Mouse (Mus musculus) midbrain, embryonic 13.5 days (tissue): ENCODE results near the gene Dtnb. TPM values are rescaled to one million over a fixed set of nuclear protein-coding genes. Genes with fewer than 3 reads are reported as not detected.
A peak's percentile ranks its signal among the peaks of the same experiment; 100 is the strongest.

ENCODE experiments used
- ATAC-seq: fragments of 200-750 bp; cut with Nextera tagmentation; 2 replicates; pipeline ENCODE4 v1.8.0; 2017; ENCODE audit warnings: mild to moderate bottlenecking, moderate TSS enrichment, moderate library complexity
- H3K27ac ChIP-seq: fragments of 300-500 bp; sonication (generic); 2 replicates; pipeline ENCODE4 v1.5.1; 2015; ENCODE audit warnings: inconsistent platforms, mild to moderate bottlenecking, moderate library complexity
- H3K27me3 ChIP-seq: fragments of 300-500 bp; sonication (generic); 2 replicates; pipeline ENCODE4 v1.6.1; 2015; ENCODE audit warnings: mild to moderate bottlenecking, inconsistent platforms
- H3K36me3 ChIP-seq: fragments of 300-500 bp; sonication (generic); 2 replicates; pipeline ENCODE4 v1.6.1; 2015; ENCODE audit warnings: mild to moderate bottlenecking, inconsistent platforms
- H3K4me1 ChIP-seq: fragments of 300-500 bp; sonication (generic); replicated peaks from 2 replicates; pipeline ENCODE4 v1.6.1; 2015; ENCODE audit warnings: inconsistent platforms
- H3K4me2 ChIP-seq: fragments of 300-500 bp; sonication (generic); replicated peaks from 2 replicates; pipeline ENCODE4 v1.6.1; 2015; ENCODE audit warnings: moderate library complexity, mild to moderate bottlenecking, inconsistent platforms
- H3K4me3 ChIP-seq: fragments of 300-500 bp; sonication (generic); replicated peaks from 2 replicates; pipeline ENCODE4 v1.5.1; 2015; ENCODE audit warnings: mild to moderate bottlenecking, inconsistent platforms
- H3K9ac ChIP-seq: fragments of 300-500 bp; sonication (generic); replicated peaks from 2 replicates; pipeline ENCODE4 v1.6.1; 2015; ENCODE audit warnings: mild to moderate bottlenecking, inconsistent platforms
- H3K9me3 ChIP-seq: fragments of 300-500 bp; sonication (generic); 2 replicates; pipeline ENCODE4 v1.6.1; 2016; ENCODE audit warnings: mild to moderate bottlenecking, inconsistent platforms
- WGBS: fragments of 180-500 bp; shearing (Covaris S2); methylation state at CpG from one replicate; pipeline ENCODE4 v1.1.7; 2015; 5-methylcytosine and 5-hydroxymethylcytosine counted together
- polyA plus RNA-seq: library from polyadenylated mRNA; unstranded; fragments of >200 nt; fragmentation: Nextera tagmentation; extraction: Ambion mirVana; gene quantifications from 2 replicates; pipeline ENCODE4 v1.2.1, GENCODE M21; 2015

The Dtnb gene
- polyA plus RNA-seq, 1 experiment from 2014 or later = 34.6 TPM

DNA sequence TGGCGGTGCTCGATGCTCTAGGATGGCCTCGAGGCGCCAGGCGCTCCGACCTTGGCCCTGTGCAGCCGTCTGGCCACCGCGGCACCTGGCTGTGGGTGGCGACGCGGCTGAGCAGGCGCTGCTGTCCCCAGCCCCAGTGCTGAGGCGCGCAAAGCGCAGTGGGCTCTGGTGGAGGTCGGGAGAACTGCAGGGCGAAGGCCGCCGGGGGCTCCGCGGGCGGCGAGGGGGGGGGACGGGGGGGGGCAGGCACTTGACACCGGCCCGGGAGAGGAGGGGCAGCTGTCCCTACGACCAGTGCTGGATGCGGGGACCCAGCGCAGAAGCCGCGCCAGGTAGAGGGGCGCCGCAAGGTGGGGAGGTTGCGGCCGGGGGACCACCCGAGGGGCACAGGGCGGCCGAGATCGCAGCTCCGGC is 234.1 kb downstream of the Dtnb start:
- WGBS = under 1% methylated on average over 31 of the region's 41 CpGs
- Histone ChIP-seq H3K4me1 (peaks cover 37% of the 10 kb centered on the region), H3K9me3 (no peaks in the 10 kb centered on the region), H3K27me3 (0 out of 2 replicates have a peak, but pooled peaks cover 9% of the 10 kb centered on the region), H3K27ac (peak overlapping the region; percentile 88), H3K4me2 (peak overlapping the region; percentile 80), H3K4me3 (peak overlapping the region; percentile 88), H3K36me3 (no peaks in the 10 kb centered on the region), H3K9ac (peak overlapping the region; percentile 88)
- peak; percentile 87 for ATAC-seq

DNA sequence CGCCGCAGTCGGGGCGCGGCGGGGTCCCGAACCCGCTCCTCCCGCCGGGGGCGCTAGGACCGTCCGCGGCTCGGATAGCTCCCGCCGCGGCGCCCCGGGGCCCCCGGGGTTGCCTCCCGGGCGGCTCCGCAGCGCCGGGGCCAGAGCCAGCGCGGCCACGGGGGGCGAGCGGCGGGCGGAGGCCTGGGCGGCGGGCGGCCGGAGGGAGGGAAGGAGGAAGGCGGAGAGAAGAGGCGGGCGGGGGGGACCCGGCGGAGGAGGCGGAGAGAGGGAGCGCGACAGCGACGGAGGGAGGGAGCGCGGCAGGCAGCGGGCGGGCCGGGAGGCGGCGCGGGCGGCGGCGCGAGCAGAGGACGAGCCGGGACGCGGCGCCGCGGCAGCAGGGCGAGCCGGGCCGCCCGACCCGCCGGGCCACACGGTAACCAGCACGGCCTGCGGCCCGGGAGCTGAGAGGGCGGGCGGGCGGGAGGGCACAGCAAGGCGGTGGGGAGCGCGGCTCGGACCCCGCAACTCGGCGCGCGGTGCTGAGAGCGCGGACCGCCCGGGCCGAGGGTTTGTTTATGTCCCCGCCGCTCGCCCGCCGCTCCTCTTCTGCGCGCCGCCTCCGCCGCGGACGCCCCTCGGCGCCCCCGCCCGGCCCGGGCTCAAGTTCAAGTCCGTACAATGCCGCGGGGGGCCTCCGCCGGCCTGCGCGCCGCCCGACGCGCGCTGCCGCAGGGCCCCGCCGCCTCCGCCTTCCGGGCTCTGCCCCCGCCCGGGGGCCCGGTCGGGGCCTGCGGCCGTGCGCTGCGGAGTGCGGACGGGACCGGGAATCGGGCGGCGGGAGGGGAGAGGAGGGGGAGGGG is 234.7 kb downstream of the Dtnb start:
- peak; percentile 12 for ATAC-seq
- H3K27ac ChIP-seq = peak overlapping the region; percentile 88
- no peaks in the 10 kb centered on the region for H3K36me3 ChIP-seq
- H3K4me1 ChIP-seq = peaks cover 42% of the 10 kb centered on the region
- H3K4me3 ChIP-seq = peak overlapping the region; percentile 88
- H3K4me2 ChIP-seq = peak overlapping the region; percentile 80
- H3K9me3 ChIP-seq = no peaks in the 10 kb centered on the region
- under 1% methylated on average over 72 of the region's 141 CpGs for WGBS
- 0 out of 2 replicates have a peak, but pooled peaks cover 9% of the 10 kb centered on the region for H3K27me3 ChIP-seq
- peak overlapping the region; percentile 88 for H3K9ac ChIP-seq

DNA sequence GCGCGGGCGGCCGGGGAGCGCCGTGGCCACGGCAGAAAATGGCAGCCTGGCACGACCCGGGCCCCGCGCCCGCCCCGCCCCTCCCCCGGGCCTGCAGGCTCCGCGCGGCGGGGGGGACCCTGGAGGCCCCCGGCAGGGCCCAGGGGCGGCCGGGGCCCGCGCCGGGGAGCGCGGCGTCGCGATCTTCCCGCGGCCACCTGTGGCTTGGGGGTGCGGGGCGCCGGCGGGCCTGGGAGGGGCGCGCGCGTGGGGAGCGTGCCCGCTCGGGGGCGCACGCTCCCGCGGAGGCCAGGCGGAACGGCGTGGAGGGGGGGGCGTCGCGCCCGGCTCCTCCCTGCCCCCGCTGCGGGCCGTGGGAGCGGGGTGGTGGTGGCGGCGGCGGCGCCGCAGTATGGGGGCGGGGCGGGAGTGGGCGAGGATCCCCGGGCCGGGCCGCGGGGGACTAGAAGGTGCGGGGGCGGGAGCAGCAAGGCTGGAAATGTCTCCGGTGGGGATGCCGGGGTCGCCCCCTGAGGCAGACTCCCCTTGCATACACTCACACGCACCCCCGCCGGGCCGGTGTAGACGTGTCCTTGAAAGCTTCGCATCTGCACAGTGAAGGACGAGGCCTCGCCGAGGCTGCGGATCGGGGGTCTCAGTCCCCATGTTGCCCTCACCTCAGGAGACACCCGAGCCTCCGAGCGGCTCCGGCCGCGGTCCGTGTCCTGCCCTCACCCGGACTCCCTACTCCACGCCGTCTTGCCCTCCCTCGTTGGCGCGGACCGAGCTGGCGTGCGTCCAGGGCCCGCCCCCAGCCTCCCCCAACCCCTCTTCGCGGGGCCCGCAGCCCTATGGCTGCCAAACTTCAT is 235.6 kb downstream of the Dtnb start:
- ATAC-seq = peak; percentile 68
- no peaks in the 10 kb centered on the region for H3K36me3 ChIP-seq
- H3K9me3 ChIP-seq = no peaks in the 10 kb centered on the region
- H3K4me1 ChIP-seq = peaks cover 47% of the 10 kb centered on the region
- H3K27ac ChIP-seq = peak overlapping the region; percentile 88
- H3K4me2 ChIP-seq = peak overlapping the region; percentile 80
- 0 out of 2 replicates have a peak, but pooled peaks cover 5% of the 10 kb centered on the region for H3K27me3 ChIP-seq
- peak overlapping the region; percentile 88 for H3K9ac ChIP-seq
- H3K4me3 ChIP-seq = peak overlapping the region; percentile 88
- 0% methylated on average over 55 of the region's 105 CpGs for WGBS

DNA sequence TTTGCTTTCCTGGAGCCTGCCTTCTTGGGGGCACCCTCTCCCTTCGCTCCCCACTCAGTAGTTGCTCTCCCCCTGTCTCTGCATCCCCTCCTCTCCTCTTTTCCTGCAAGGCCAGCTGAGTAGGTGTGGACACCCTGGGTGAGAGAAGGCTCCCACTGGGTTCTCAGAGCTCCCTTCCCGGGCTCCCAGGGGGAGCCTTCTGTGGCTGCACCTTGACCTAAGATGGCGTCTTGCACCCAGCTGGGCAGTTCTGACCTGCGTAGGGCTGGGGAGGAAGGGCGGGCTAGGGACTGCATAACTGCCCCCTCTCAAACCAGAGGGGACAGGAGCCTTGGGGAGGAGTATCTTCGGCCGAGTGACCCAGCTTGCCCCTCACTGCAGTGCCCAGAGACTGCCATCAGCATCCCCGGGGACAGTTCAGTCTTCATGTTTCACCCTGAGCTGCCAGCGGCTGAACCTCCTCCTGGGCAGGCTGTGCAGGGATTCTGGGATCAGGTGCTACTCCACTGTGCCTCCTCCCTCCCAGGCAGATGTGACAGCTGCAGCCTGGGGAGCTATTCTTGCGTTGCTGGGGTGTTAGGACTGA is 236.3 kb downstream of the Dtnb start:
- WGBS = 4% methylated on average over 10 of the region's 10 CpGs

DNA sequence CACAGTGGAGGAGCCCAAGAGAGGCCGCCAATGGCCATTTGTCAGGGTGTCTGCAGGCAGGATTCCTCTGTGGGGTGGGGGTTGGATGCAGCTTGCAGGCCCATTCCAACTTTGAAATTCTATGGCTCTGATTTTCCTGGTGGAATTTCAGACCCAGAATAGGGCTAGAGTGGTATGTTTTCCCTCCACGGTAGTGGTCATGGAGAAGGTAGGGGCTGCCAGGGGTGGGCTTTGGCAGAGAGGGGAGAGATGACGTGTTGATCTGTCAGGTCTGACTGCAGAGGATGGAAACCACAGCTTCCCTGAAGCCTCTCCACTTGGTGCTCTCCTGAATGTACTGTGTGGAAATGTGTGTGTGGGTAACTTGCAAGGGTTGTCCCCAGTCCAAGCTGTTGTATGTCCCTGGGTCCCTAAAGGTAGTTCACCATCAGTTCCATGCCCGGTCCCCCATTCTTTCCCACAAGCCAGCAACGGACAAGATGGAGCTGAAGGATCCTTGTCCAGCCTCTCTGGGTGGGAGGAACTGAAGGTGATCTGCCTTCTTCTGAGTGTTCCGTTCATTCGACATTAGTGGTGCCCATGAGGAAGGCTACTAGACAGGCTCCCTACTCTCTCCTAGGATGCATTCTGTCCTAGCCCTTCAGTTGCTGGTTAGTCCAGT is 237.5 kb downstream of the Dtnb start:
- no peak for ATAC-seq
- peaks cover 47% of the 10 kb centered on the region for H3K4me1 ChIP-seq
- 0 out of 2 replicates have a peak, but pooled peaks cover 3% of the 10 kb centered on the region for H3K27me3 ChIP-seq
- H3K4me3 ChIP-seq = no peak overlapping the region
- no peaks in the 10 kb centered on the region for H3K9me3 ChIP-seq
- H3K36me3 ChIP-seq = no peaks in the 10 kb centered on the region
- H3K9ac ChIP-seq = no peak overlapping the region
- 84% methylated on average over 7 of the region's 7 CpGs for WGBS
- H3K4me2 ChIP-seq = no peak overlapping the region
- no peak overlapping the region for H3K27ac ChIP-seq

More for the DNA sequence above, 236.3 kb downstream of the Dtnb start:
- ATAC-seq = no peak; the same call in none of the 2 replicates
- Histone ChIP-seq H3K9me3 (no peaks in the 10 kb centered on the region), H3K4me3 (peak overlapping the region; percentile 88), H3K4me2 (peak overlapping the region; percentile 80), H3K4me1 (peaks cover 47% of the 10 kb centered on the region), H3K27ac (peak overlapping the region; percentile 88), H3K36me3 (no peaks in the 10 kb centered on the region), H3K27me3 (0 out of 2 replicates have a peak, but pooled peaks cover 3% of the 10 kb centered on the region), H3K9ac (peak overlapping the region; percentile 88)

DNA sequence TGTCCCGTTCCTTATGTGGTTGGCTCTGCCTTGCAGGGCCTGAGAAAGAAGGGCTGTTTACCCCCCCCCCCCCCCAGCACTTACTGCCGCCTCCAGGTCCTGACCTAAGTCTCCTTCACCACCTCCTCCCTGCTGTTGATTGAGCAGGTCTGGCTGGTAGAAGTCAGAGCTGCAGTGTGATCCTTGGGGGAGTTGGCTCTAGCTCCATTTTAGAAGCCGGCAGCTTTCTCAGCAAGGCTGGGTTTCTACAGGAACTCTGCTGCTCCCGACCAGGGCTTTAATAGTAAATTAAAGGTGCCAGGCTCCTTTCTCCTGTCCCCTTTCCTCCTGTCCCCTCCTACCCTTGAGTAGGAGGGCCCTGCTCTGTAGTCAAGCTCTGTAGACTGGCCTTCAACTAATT is 238.3 kb downstream of the Dtnb start:
- no peak overlapping the region for H3K9ac ChIP-seq
- ATAC-seq = no peak
- H3K27ac ChIP-seq = no peak overlapping the region
- H3K4me2 ChIP-seq = no peak overlapping the region
- H3K9me3 ChIP-seq = no peaks in the 10 kb centered on the region
- 0 out of 2 replicates have a peak, but pooled peaks cover 3% of the 10 kb centered on the region for H3K27me3 ChIP-seq
- no peaks in the 10 kb centered on the region for H3K36me3 ChIP-seq
- 59% methylated on average over 4 of the region's 4 CpGs for WGBS
- no peak overlapping the region for H3K4me3 ChIP-seq
- peaks cover 50% of the 10 kb centered on the region for H3K4me1 ChIP-seq

DNA sequence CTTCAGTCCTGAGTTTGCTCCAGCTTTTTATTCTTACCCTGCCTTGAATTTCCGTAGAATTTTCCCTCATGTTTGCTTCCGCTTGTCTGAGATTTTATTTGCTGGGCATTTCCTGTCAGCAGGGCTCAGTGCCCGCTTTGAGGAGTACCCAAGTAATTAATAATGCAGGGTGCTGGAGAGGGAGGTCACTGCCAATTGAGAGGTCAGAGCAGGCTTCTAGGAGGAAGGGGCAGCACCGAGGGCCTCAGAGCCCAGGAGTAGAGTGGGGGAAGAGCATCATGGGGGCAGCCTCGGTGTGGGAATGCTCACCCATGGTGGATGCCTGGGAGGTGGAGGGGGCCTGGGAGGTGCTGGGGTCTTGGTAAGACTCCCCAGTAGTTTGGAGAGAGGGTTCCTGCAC is 239.4 kb downstream of the Dtnb start:
- H3K36me3 ChIP-seq = no peaks in the 10 kb centered on the region
- no peak overlapping the region for H3K4me2 ChIP-seq
- ATAC-seq = no peak
- H3K27me3 ChIP-seq = 0 out of 2 replicates have a peak, but pooled peaks cover 3% of the 10 kb centered on the region
- 47% methylated on average over 5 of the region's 5 CpGs for WGBS
- no peaks in the 10 kb centered on the region for H3K9me3 ChIP-seq
- no peak overlapping the region for H3K9ac ChIP-seq
- no peak overlapping the region for H3K4me3 ChIP-seq
- peaks cover 45% of the 10 kb centered on the region for H3K4me1 ChIP-seq
- no peak overlapping the region for H3K27ac ChIP-seq

DNA sequence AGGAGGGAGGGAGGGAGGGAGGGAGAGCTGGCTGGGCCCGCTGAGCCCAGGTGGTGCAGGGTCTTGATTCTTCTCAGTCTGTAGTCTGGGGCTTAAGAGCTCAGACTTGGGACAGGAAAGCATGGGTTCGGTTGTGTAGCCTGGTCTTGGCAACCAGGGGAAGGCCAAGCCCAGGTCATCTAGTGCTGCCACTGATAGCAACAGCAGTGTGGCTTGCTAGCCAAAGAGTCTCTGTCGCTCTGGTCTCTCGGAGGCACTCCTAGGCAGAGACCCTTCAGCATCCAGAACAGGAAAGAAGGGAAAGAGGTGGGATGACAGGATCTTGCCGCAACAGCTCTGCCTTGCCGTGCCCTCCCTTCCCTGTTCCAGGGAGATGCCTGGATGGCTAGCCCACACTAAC is 240.1 kb downstream of the Dtnb start:
- H3K9me3 ChIP-seq = no peaks in the 10 kb centered on the region
- H3K4me1 ChIP-seq = peaks cover 45% of the 10 kb centered on the region
- WGBS = 50% methylated on average over 6 of the region's 6 CpGs
- no peak overlapping the region for H3K4me3 ChIP-seq
- H3K9ac ChIP-seq = no peak overlapping the region
- no peak for ATAC-seq
- H3K27me3 ChIP-seq = 0 out of 2 replicates have a peak, but pooled peaks cover 3% of the 10 kb centered on the region
- no peaks in the 10 kb centered on the region for H3K36me3 ChIP-seq
- no peak overlapping the region for H3K4me2 ChIP-seq
- H3K27ac ChIP-seq = no peak overlapping the region

DNA sequence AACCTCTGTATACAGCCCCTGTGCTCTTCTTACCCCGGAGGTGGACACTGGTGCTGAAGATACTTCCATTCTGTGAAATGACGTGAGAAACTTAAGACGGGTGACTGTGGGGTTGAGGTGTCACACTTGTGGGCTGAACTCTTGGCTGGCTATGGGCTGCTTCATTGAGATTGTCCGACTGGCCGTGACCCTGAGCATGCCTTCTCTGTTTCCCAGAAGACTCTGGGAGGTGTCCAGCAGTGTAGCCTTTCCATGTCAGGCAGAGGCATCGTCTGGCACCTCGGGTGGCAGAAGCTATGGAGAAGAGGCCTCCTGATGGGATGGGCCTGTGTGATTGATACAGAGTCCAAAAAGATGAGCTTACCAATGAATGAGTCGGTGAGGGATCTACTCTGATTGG is 241.0 kb downstream of the Dtnb start:
- H3K27ac ChIP-seq = no peak overlapping the region
- no peak overlapping the region for H3K4me2 ChIP-seq
- H3K4me3 ChIP-seq = no peak overlapping the region
- peaks cover 44% of the 10 kb centered on the region for H3K4me1 ChIP-seq
- no peak overlapping the region for H3K9ac ChIP-seq
- WGBS = 81% methylated on average over 8 of the region's 8 CpGs
- no peaks in the 10 kb centered on the region for H3K9me3 ChIP-seq
- ATAC-seq = no peak
- H3K36me3 ChIP-seq = no peaks in the 10 kb centered on the region
- H3K27me3 ChIP-seq = 0 out of 2 replicates have a peak, but pooled peaks cover 3% of the 10 kb centered on the region

DNA sequence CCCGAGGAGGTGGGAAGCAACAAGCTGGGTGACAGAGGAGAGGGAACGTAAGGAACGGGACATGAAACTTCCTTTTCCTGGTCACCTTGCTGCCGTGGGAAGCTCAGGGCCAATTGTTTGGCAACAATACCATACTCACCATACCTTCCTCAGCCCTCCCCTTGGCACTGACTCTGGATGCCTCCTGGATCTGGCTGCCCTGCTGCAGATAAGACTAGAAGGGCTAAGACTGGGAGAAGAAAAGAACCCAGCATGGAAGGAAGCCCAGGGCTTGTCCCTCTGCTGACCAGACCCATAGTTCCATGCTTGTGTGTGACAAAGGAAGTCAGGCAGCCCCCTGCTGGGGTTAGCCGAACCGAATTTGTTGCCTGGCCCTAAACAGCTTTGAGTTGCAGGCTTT is 243.2 kb downstream of the Dtnb start:
- H3K27ac ChIP-seq = no peak overlapping the region
- peaks cover 45% of the 10 kb centered on the region for H3K4me1 ChIP-seq
- no peaks in the 10 kb centered on the region for H3K36me3 ChIP-seq
- H3K27me3 ChIP-seq = no peaks in the 10 kb centered on the region
- no peak overlapping the region for H3K9ac ChIP-seq
- H3K4me2 ChIP-seq = no peak overlapping the region
- no peak overlapping the region for H3K4me3 ChIP-seq
- 43% methylated on average over 6 of the region's 6 CpGs for WGBS
- no peak for ATAC-seq
- H3K9me3 ChIP-seq = no peaks in the 10 kb centered on the region

DNA sequence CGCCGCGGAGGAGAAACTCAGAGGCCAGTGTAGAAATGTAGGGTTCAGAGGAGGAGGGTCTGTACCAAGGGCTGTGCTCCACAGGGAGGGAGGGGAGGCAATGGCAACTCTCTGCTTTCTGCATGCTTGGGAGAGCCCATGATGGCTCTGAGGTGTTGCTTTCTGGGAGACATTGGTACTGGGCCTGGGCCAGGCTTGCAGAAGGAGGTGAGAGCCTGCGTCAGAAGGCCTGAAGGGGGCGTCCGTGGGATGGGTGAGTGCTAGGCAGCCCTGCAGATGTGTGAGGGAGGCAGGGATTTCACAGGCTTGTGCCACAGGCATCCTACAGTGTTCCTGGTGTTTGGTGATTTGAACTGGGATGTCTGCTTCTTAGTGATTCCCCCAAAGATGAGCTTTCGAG is 244.9 kb downstream of the Dtnb start:
- no peak overlapping the region for H3K9ac ChIP-seq

More for the DNA sequence above, 244.9 kb downstream of the Dtnb start:
- Histone ChIP-seq H3K27me3 (no peaks in the 10 kb centered on the region), H3K27ac (no peak overlapping the region), H3K4me2 (no peak overlapping the region), H3K9me3 (no peaks in the 10 kb centered on the region), H3K4me3 (no peak overlapping the region), H3K36me3 (no peaks in the 10 kb centered on the region), H3K4me1 (peaks cover 31% of the 10 kb centered on the region)
- ATAC-seq = peak; percentile 31; the same call in 1 of the 2 replicates
- 63% methylated on average over 7 of the region's 7 CpGs for WGBS
